Mouse (Mus musculus) lung, postnatal 10 days (tissue): ENCODE measurements around the gene Tctn1.
A peak's percentile ranks its signal among the peaks of the same experiment; 100 is the strongest.

Experiments used
- DNase-seq: peaks from one replicate; pipeline ENCODE4 v3.0.0; 2021

Gene Tctn1

GRCm38 (mm10) chr5:122263933-122264905 is at the start of gene Tctn1:
Gene Tctn1, minus strand, starts transcription at chr5:122264460.
- DNase-seq: peak; percentile 94

- no peak for DNase-seq
These were observed 48.9 kb upstream of the Tctn1 start for GRCm38 (mm10) chr5:122312942-122313684.

- no peak for DNase-seq
These were observed 48.1 kb upstream of the Tctn1 start for GRCm38 (mm10) chr5:122312346-122312745.

GRCm38 (mm10) chr5:122311692-122312091 is 47.4 kb upstream of the Tctn1 start:
- no peak for DNase-seq

- DNase-seq: no peak
These were observed 46.4 kb upstream of the Tctn1 start for GRCm38 (mm10) chr5:122310699-122311098.

GRCm38 (mm10) chr5:122306536-122306935 is 42.3 kb upstream of the Tctn1 start:
- DNase-seq: no peak

GRCm38 (mm10) chr5:122305472-122305871 is 41.2 kb upstream of the Tctn1 start:
- no peak for DNase-seq

GRCm38 (mm10) chr5:122304541-122304940 is 40.3 kb upstream of the Tctn1 start:
- DNase-seq: peak; percentile 56

GRCm38 (mm10) chr5:122303937-122304336 is 39.7 kb upstream of the Tctn1 start:
- DNase-seq: no peak

- DNase-seq: no peak
These were observed 38.8 kb upstream of the Tctn1 start for GRCm38 (mm10) chr5:122302810-122303745.

- no peak for DNase-seq
These were observed 35.8 kb upstream of the Tctn1 start for GRCm38 (mm10) chr5:122300071-122300518.

GRCm38 (mm10) chr5:122295113-122295935 is 31.1 kb upstream of the Tctn1 start:
- no peak for DNase-seq

GRCm38 (mm10) chr5:122294219-122294735 is 30.0 kb upstream of the Tctn1 start:
- no peak for DNase-seq

GRCm38 (mm10) chr5:122293131-122293530 is 28.9 kb upstream of the Tctn1 start:
- no peak for DNase-seq

- DNase-seq: peak; percentile 41
These were observed 27.5 kb upstream of the Tctn1 start for GRCm38 (mm10) chr5:122291553-122292339.

- no peak for DNase-seq
These were observed 26.9 kb upstream of the Tctn1 start for GRCm38 (mm10) chr5:122291149-122291548.

GRCm38 (mm10) chr5:122288147-122288811 is 24.0 kb upstream of the Tctn1 start:
- peak; percentile 53 for DNase-seq

- DNase-seq: no peak
These were observed 22.8 kb upstream of the Tctn1 start for GRCm38 (mm10) chr5:122287026-122287425.

GRCm38 (mm10) chr5:122286191-122286590 is 21.9 kb upstream of the Tctn1 start:
- DNase-seq: no peak

GRCm38 (mm10) chr5:122285767-122286150 is 21.5 kb upstream of the Tctn1 start:
- DNase-seq: no peak
